Mouse (Mus musculus) ES-E14 (cell line): ENCODE measurements around the gene Igsf9b. TPM values are rescaled to one million over a fixed set of nuclear protein-coding genes. Genes with fewer than 3 reads are reported as not detected.

ENCODE experiments used
- DNase-seq: peaks from one replicate; pipeline ENCODE4 v3.0.0-alpha.2; 2013; ENCODE audit warnings: low read depth, low spot score
- H3K27ac ChIP-seq: 2 replicates; pipeline ENCODE4 v1.5.1; 2012; ENCODE audit warnings: low read depth, mild to moderate bottlenecking, low read length, moderate library complexity, mixed read lengths; ENCODE audit not compliant: poor library complexity, insufficient read depth, severe bottlenecking
- H3K36me3 ChIP-seq: 2 replicates; pipeline ENCODE4 v1.6.1; 2012; ENCODE audit warnings: mild to moderate bottlenecking, low read length, moderate library complexity, mixed read lengths; ENCODE audit not compliant: control insufficient read depth, poor library complexity, insufficient read depth, severe bottlenecking
- H3K4me1 ChIP-seq, 2 experiments: fragments of 150-350 bp in 1 of 2; sonication (generic) in 1 of 2; 2 replicates each; pipeline ENCODE4 v1.6.1; 2012; ENCODE audit warnings: low read length in 2 of 2, mild to moderate bottlenecking in 1 of 2, mixed read lengths in 1 of 2; ENCODE audit not compliant: control insufficient read depth in 2 of 2, insufficient read depth in 2 of 2, poor library complexity in 1 of 2
- H3K4me3 ChIP-seq, 2 experiments: fragments of 150-350 bp in 1 of 2; sonication (generic) in 1 of 2; 2 replicates each; pipeline ENCODE4 v1.5.1; 2012; ENCODE audit warnings: low read length in 2 of 2, low read depth in 1 of 2, mild to moderate bottlenecking in 1 of 2, mixed read lengths in 1 of 2; ENCODE audit not compliant: insufficient read depth in 1 of 2, poor library complexity in 1 of 2, severe bottlenecking in 1 of 2
- H3K9ac ChIP-seq: 2 replicates; pipeline ENCODE4 v1.6.1; 2012; ENCODE audit warnings: low read depth, mild to moderate bottlenecking, low read length, mixed read lengths; ENCODE audit not compliant: poor library complexity, insufficient read depth, severe bottlenecking
- H3K9me3 ChIP-seq: fragments of 150-350 bp; sonication (generic); 2 replicates; pipeline ENCODE4 v1.6.1; 2012; ENCODE audit warnings: low read depth, mild to moderate bottlenecking, low read length; ENCODE audit not compliant: control insufficient read depth, insufficient read depth
- CHD2 ChIP-seq: IDR thresholded peaks from 2 replicates; pipeline ENCODE4 v1.6.1; 2014; ENCODE audit warnings: mild to moderate bottlenecking, low read depth, low read length, inconsistent platforms
- HCFC1 ChIP-seq: IDR thresholded peaks from 2 replicates; pipeline ENCODE4 v1.6.1; 2012; ENCODE audit warnings: low read length, inconsistent platforms, borderline replicate concordance; ENCODE audit not compliant: insufficient read depth
- MAFK ChIP-seq: IDR thresholded peaks from 2 replicates; pipeline ENCODE4 v1.6.1; 2014; ENCODE audit warnings: mild to moderate bottlenecking, low read depth, low read length, inconsistent platforms; ENCODE audit not compliant: insufficient read depth
- ZC3H11A ChIP-seq: IDR thresholded peaks from 2 replicates; pipeline ENCODE4 v1.6.1; 2012; ENCODE audit warnings: low read depth, mild to moderate bottlenecking, inconsistent platforms, low read length, borderline replicate concordance
- ZNF384 ChIP-seq: IDR thresholded peaks from 2 replicates; pipeline ENCODE4 v1.6.1; 2012; ENCODE audit warnings: low read depth, low read length, inconsistent platforms
- in situ Hi-C, 2 experiments: fragments of 600-800 bp; cut with MboI; formaldehyde crosslinking; loops; one replicate each; pipeline ENCODE4 v1.15.1; 2025; ENCODE audit warnings: low sequenced_read_pairs in 2 of 2, inconsistent platforms in 1 of 2; ENCODE audit not compliant: unreplicated experiment in 2 of 2
- total RNA-seq: library from RNA; depleted of rRNA; stranded (reverse); fragments of 300-350 nt; gene quantifications from 2 replicates; pipeline ENCODE4 v1.2.3, GENCODE M21; 2012

Gene Igsf9b
- total RNA-seq, 1 experiment: 31.5 TPM

GRCm38 (mm10) chr9:27299286-27300187 is 533 bp downstream of the Igsf9b start:
- H3K36me3 ChIP-seq: peaks cover 2% of the 10 kb centered on the region; the same call in 1 of the 2 replicates
- peak overlapping the region; percentile 79 to 95 for H3K4me3 ChIP-seq
- peaks cover 8 to 31% of the 10 kb centered on the region in 2 experiments; a peak in 2 of 4 replicates for H3K4me1 ChIP-seq
- peak; percentile 19 for DNase-seq
- H3K9ac ChIP-seq: peak overlapping the region; percentile 69
- no peak for TF ChIP-seq ZC3H11A
- no peak for TF ChIP-seq ZNF384
- TF ChIP-seq MAFK: no peak
- TF ChIP-seq HCFC1: 0 out of 2 replicates have a peak, but pooled peaks have one; percentile 30
- in situ Hi-C loops: no loop called here
- H3K27ac ChIP-seq: no peak overlapping the region
- H3K9me3 ChIP-seq: no peaks in the 10 kb centered on the region

GRCm38 (mm10) chr9:27300188-27300691 is 1.2 kb downstream of the Igsf9b start:
- Histone ChIP-seq H3K4me1 (peaks cover 8 to 36% of the 10 kb centered on the region in 2 experiments; a peak in 2 of 4 replicates), H3K9me3 (no peaks in the 10 kb centered on the region), H3K36me3 (peaks cover 2% of the 10 kb centered on the region; the same call in 1 of the 2 replicates), H3K4me3 (peak overlapping the region; percentile 79 to 95), H3K9ac (peak overlapping the region; percentile 69), H3K27ac (no peak overlapping the region)
- in situ Hi-C loops: no loop called here
- peak; percentile 81 for DNase-seq
- TF ChIP-seq ZC3H11A (no peak), MAFK (no peak), CHD2 (no peak), ZNF384 (no peak), HCFC1 (no peak)

- H3K4me1 ChIP-seq: peaks cover 8 to 40% of the 10 kb centered on the region in 2 experiments; a peak in 2 of 4 replicates
- in situ Hi-C loops: no loop called here
- H3K36me3 ChIP-seq: peaks cover 2% of the 10 kb centered on the region; the same call in 1 of the 2 replicates
- no peak overlapping the region for H3K27ac ChIP-seq
- no peak for TF ChIP-seq ZNF384
- TF ChIP-seq CHD2: 0 out of 2 replicates have a peak, but pooled peaks have one; percentile 31
- no peak for TF ChIP-seq MAFK
- peak overlapping the region; percentile 55 for H3K9ac ChIP-seq
- H3K4me3 ChIP-seq: peak overlapping the region; percentile 79 to 95
- DNase-seq: no peak
- H3K9me3 ChIP-seq: no peaks in the 10 kb centered on the region
These were observed 1.7 kb downstream of the Igsf9b start for GRCm38 (mm10) chr9:27300698-27301097.

- Histone ChIP-seq H3K9ac (no peak overlapping the region), H3K9me3 (no peaks in the 10 kb centered on the region), H3K36me3 (peaks cover 2% of the 10 kb centered on the region; the same call in 1 of the 2 replicates), H3K4me1 (peaks cover 6 to 44% of the 10 kb centered on the region in 2 experiments; a peak in 3 of 4 replicates), H3K4me3 (peak overlapping the region in 1 of 2 experiments; percentile 79; a peak in 2 of 4 replicates), H3K27ac (no peak overlapping the region)
- TF ChIP-seq HCFC1 (no peak), ZC3H11A (no peak), MAFK (no peak), ZNF384 (no peak), CHD2 (no peak)
- no peak for DNase-seq
- in situ Hi-C loops: no loop called here
These were observed 2.5 kb downstream of the Igsf9b start for GRCm38 (mm10) chr9:27301486-27301885.
